Mouse (Mus musculus): ENCODE data around the gene Gpat3.

Gpat3 gene

GRCm38 (mm10) chr5:100915411-100915810 is 69.9 kb downstream of the Gpat3 start:
- no peak for DNase-seq (ENCODE audit: low read depth, low spot score)

GRCm38 (mm10) chr5:100916416-100916815 is 70.9 kb downstream of the Gpat3 start:
- DNase-seq (ENCODE audit: low read depth, low spot score), result no peak

GRCm38 (mm10) chr5:100917252-100917774 is 71.8 kb downstream of the Gpat3 start:
- DNase-seq (ENCODE audit: low read depth, low spot score), result peak; percentile 64

- DNase-seq (ENCODE audit: low read depth, low spot score), result peak; percentile 65
Observed at GRCm38 (mm10) chr5:100919069-100919468, 73.6 kb downstream of the Gpat3 start.

GRCm38 (mm10) chr5:100929698-100930097 is 84.2 kb downstream of the Gpat3 start:
- DNase-seq (ENCODE audit: low read depth, low spot score), result no peak

- DNase-seq (ENCODE audit: low read depth, low spot score), result no peak
Observed at GRCm38 (mm10) chr5:100943716-100944115, 98.2 kb downstream of the Gpat3 start.

- no peak for DNase-seq (ENCODE audit: low read depth, low spot score)
Observed at GRCm38 (mm10) chr5:100945336-100945735, 99.8 kb downstream of the Gpat3 start.

Measured in ES-CJ7 (cell line).